Mouse (Mus musculus) lung, adult 2 months (tissue): Measurements from ENCODE around the gene Esd.

ENCODE experiments used
- CTCF ChIP-seq: fragments of 200-500 bp; IDR thresholded peaks from 2 replicates; pipeline ENCODE4 v1.5.1; 2011; ENCODE audit warnings: mild to moderate bottlenecking, low read length, control low read depth; ENCODE audit not compliant: insufficient read depth
- POLR2A ChIP-seq: fragments of 200-500 bp; IDR thresholded peaks from 2 replicates; pipeline ENCODE4 v1.6.1; 2011; ENCODE audit warnings: low read depth, mild to moderate bottlenecking, control low read depth, low read length, borderline replicate concordance; ENCODE audit errors: extremely low read depth

GRCm38 (mm10) chr14:74790535-74790934 lies 58.4 kb downstream of the Esd start:
- TF ChIP-seq CTCF (no peak), POLR2A (no peak)
